Mouse (Mus musculus) ovary, postnatal 10 days (tissue): ENCODE measurements around the gene Agbl2.

ENCODE experiments used
- DNase-seq: peaks from one replicate; pipeline ENCODE4 v3.0.0; 2022; ENCODE audit warnings: low spot score

Agbl2 gene

DNA sequence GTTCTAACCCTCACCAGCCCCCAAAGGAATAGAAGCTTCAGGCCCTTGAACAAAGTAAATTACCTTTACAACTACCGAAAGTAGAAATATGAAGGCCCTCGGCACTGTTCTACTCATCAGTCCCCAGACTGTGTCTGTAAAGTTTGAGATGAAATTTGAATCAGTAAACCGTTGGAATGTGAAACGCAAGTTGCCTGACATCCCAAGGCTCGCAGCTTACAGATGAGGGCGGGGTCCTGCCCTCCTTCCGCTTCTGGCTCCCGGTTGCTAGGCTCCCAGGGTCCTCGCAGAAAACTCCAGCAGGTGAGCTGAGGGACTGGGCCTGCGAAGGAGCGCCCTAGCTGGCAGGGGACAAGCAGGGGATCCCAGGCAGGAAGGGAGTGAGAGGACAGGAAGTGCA is at the start of gene Agbl2:
Gene Agbl2 (plus strand): TSS at position 270 of the 400 bp plus-strand sequence.
- no peak for DNase-seq

DNA sequence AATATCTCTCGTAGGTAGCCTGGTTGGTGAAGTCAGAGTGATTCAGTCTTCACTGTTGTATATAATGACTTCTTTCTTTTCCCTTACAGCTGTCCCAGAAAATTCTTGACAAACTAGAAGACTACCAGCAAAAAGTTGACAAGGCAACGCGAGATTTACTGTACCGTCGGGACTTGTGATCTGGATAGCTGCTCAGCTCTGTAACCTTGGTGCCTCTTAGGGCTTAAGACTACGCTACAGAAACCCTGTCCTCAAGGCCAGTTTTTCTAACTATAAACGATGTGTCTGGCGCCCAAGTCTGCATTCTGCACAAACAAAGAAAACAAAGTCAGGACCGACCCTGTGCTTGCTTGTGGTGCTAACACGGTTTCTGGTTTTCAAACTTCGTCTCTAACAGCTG is 47.2 kb upstream of the Agbl2 start:
- DNase-seq: no peak

DNA sequence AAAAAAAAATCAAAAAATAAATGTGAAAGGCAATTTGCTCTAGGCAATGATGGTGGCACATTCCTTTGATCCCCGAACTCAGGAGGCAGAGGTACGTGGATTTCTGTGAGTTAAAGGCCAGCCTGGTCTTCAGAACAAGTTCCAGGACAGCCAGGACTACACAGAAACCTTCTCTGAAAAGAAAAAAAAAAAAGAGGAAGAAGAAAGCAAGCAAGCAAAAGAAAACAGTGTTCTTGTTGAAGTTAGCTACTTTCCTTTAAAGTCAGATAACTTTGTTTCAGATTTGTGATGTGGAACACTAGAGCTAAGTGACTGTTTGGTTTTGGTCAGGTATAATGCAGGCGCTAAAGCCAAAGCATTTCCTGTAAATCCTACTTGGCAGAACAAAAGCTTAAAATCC is 43.7 kb upstream of the Agbl2 start:
- DNase-seq: no peak

DNA sequence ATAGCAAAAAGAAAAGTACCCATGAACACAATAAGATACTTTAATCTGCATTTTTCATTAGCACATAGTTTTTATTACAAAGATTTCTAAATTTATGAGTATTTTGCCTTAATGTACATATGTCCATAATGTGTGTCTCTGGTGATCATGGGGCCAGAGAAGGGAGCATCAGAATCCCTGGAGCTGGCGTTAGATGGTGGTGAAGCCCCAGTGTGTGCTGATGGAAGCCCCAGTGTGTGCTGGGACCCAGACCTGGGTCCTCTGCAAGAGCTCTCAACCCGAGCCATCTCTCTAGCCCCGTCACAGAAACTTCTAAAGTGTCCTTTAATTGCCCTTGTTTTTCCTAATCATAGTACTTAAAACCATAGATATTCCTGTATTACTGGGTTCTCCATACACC is 43.2 kb upstream of the Agbl2 start:
- DNase-seq: no peak

DNA sequence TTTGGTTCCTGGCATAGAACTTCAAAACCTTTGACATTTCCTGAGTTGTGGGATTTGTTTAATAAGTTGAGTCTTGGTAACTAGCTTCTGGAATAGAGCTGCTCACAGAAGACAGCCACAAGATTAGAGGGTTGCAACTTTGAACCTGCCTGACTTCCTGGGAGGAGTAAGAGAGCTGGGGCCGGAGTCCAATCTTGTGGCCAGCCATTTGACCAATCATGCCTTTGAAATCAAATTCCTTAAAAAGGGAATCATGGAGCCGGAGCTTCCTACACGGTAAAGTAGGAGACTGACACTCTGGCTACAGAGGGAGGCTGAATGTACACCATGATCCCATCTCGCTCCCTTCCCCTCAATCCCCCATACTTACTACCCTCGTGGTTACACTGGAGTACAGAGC is 42.6 kb upstream of the Agbl2 start:
- no peak for DNase-seq

- no peak for DNase-seq
Measured at GRCm38 (mm10) chr2:90744285-90745052, 38.1 kb upstream of the Agbl2 start.

DNA sequence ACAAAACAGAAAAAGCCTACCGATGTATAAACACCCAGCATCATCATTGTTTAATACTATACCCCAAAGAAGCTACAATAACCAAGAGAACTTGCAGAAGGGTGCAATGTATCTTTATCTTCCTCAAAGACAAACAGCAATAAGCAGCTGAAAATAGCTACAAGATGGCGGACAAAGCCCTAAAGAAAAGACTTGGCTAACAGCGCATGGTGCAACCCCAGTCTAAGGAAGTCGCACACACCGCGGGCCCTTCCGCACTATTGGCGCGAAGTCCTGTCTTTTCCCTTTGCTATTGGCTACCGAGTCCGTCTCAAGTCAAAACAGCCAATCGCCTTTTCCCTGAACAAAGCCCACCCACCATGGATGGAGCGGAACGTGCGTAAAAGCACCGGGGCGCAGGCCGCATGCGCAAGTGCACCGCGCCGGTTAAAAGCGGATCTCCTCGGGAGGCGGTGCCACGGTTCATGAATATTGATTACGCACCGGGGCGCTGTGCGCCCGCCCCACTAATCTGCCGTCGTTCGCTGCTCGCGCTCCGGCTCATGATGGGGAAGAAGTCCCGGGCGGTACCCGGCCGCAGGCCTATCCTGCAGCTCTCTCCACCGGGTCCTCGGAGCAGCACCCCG is 37.4 kb upstream of the Agbl2 start, which contains the start of gene Fnbp4:
Gene Fnbp4 (plus strand): TSS at position 318 of the 626 bp plus-strand sequence.
- peak; percentile 85 for DNase-seq

GRCm38 (mm10) chr2:90745740-90746537 is 36.6 kb upstream of the Agbl2 start:
- no peak for DNase-seq

GRCm38 (mm10) chr2:90746538-90746865 is 36.0 kb upstream of the Agbl2 start:
- DNase-seq: no peak

- DNase-seq: no peak
Measured at GRCm38 (mm10) chr2:90747131-90747530, 35.4 kb upstream of the Agbl2 start.

DNA sequence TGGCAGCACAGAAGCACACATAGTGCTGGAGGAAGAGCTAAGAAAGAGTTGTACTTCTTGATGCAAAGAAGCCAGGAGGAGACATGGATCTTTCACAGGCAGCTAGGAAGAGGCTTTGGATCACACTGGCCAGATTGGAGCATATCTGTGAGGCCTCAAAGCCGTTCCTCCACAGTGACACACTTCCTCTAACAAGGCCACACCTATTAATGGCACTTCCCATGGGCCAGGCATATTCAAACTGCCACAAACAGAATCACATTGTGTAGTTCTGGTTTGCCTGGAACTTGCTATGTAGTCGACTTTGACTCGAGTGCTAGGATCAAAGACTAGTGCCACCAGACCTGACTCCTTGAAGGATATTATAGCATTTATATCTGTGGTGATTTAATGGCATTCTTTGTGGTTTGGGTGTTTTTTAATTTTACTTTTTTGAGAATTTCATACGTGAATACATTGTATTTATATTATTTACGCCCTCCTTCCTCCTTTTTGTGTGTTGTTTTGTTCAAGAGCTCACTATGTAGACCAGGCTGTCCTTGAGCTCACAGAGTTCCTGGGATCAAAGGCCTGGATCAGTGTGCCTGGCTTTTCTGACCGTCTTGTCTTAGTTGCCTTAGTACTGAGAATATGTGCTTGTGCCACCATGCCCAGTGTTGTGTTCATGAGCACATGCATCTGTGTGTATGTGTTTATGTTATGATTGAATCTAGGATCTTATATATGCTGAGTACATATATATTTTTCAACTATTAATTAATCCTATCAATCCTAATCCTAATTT is 32.7 kb upstream of the Agbl2 start:
- DNase-seq: no peak

GRCm38 (mm10) chr2:90753565-90753964 is 29.0 kb upstream of the Agbl2 start:
- DNase-seq: no peak

DNA sequence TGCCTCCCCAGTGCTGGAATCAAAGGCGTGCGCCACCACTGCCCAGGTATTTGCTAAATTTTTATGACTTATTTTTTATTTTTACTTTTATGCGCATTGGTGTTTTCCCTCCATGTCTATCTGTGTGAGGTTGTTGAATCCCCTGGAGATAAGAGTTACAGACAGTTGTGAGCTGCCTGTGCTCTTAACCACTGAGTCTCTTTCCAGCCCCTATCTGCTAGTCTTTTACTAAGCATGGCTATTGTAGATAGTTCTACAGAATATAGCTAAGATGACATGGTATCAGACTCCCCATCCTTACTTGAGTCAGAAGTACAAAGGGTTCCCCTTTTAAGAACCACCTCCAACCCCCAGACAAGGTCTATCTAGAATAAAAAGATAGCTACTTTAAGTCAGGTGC is 28.3 kb upstream of the Agbl2 start:
- DNase-seq: no peak

GRCm38 (mm10) chr2:90765123-90765522 is 17.4 kb upstream of the Agbl2 start:
- DNase-seq: no peak

DNA sequence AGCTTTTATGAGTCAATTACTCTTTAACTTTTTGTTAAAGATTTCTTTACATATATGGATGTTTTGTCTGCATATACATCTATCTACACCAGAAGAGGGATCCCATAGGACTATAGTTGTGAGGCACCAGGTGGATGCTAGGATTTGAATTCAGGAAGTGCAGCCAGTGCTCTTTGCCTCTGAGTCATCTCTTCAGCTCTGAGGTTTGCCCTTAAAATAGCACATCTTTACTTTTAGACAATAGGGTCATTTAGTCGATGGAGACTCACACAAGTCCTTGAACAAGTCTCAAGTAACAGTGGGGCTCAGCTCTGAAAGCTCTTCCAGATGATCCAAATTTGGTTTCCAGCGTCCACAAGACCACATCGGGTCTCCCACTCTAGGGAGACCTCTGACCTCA is 1.2 kb upstream of the Agbl2 start:
- DNase-seq: no peak

GRCm38 (mm10) chr2:90781938-90782337 is 589 bp upstream of the Agbl2 start:
- DNase-seq: no peak

DNA sequence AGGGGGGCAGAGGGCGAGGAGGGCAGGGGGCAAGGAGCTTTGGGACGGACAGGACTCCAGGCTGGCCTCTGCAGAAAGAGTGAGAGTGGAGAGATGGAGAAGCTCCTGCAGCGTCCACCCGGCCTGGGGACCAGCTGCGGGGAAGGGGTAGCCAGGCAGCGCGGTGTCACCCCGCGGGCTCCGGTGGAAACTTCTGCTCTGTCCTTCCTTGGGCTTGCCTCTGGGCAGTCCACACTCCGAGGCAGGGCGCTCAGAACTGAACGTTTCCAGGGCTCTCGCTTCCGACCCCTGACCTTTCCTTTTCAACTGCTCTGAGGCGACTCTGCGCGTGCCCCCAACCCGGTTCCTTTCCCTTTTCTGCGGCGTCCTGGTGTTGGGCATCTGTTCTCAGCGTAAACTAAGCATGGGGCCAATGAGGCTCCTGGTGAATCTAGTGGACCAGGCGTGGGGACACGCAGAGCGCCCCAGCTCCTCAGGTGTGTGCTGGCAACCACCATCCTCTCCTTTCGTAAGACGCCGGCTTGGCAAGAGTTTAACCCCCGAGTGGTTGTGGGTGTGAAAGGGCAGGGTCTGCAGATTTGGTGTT is 467 bp downstream of the Agbl2 start:
- DNase-seq: no peak

GRCm38 (mm10) chr2:90788126-90788525 is 5.6 kb downstream of the Agbl2 start:
- no peak for DNase-seq

DNA sequence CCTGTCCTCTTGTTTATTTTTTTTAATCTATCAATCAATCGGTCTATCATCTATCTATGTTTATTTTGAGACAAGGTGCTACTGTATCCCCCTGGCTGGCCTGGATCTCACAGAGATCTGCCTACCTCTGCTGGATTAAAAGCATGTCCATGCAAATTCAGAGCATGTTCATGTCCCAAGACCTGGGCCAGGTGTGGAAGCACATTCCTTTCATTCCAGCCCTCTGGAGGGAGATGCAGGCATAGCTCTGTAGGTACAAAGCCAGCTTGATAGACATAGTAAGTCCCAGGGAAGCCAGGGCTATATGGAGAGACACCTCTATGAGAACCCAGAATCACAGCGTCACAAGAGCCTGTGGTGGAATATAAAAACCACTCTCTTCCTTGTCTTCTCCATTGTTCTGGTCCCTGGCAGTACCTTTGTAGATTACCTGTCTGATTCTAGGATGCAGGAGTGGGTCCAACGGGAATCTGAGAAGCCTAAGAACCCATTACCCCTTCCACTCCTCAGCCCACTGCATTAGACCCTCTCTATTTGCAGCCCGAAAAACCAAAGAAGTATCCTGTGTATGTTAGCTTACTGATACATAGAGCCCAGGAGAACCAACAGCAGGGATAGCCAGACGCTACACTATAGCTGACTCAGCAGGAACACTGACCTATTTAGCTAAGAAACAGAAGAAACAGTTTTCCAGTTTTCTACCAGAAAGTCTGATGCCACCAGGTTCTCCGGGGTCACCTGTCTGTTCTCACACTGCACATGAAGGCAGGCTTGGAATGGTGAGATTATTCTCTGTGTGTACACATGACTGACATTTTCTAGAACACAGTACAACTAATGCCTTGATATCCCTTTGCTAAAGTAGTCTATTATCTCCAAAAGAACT is 26.0 kb downstream of the Agbl2 start:
- DNase-seq: no peak

- no peak for DNase-seq
Measured at GRCm38 (mm10) chr2:90810751-90811150, 28.2 kb downstream of the Agbl2 start.

DNA sequence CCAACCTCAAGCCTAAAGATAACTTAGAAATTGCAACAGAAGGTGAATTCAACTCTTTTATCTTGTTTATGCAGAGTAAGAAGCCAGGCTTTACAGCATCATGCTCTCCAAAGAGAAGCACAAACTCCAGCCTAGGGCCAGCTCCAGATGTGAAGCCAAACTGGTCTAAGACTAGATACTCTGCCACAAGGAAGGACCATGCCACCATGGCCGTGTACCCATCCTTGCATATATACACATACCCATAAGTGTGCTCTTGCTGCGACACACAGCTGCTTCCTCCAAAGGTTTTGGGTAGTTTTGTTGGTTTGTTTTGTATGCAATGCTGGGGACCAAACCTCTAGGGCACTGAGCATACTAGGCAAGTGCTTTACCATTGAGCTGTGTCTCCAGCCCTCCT is 32.7 kb downstream of the Agbl2 start:
- DNase-seq: no peak
